Mouse (Mus musculus): ENCODE measurements around the gene 1500011B03Rik.

DNA sequence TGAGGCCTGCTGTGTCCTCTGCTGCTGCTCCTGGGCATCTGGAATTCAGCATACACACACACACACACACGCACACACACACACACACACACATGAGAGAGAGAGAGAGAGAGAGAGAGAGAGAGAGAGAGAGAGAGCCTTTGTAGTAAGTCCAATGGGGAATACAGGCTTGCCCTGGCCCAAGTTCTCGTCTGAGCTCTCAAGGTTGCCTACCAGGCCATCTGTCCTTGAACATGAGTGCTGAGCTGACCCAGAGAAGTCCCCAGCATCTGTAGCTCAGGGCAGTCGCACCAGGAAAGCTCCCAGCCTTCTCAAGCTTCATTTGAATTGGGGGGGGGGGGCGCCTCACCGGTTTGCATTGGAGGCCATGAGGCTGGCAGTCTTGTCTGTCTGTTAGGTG is 38.1 kb downstream of the 1500011B03Rik start:
- TF ChIP-seq POLR2A (IDR thresholded peaks at IDR 0.05; ENCODE audit: low read depth, low read length): no peak
- no peak for TF ChIP-seq CTCF (IDR thresholded peaks at IDR 0.05; ENCODE audit: extremely low read depth, insufficient read length, insufficient replicate concordance, low read depth, low read length)
